ENCODE assay signal across 25 mouse cellular contexts in the genomic region with DNA sequence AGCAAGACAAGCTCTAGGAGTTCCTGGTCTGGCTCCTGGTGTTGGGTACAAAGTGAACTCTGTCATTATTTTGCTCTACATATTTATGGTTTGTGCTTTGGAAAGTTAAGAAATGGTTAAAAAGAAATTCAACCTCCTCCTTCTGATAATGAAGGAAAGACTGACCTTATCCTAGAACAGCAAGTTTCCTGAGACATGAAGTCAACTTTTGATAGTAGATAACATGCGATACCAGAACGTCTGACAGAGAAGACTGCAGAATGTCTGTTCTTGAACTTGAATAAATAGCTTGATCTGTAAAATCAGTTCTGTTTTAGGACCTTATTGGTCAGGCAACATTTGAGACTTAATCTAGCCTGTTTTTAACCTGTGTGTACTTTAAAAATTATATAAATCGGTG. TPM values are rescaled to one million over a fixed set of nuclear protein-coding genes. Genes with fewer than 3 reads are reported as not detected.
DNase-seq lines count a peak whose midpoint lies in the region; ATAC-seq and TF ChIP-seq lines count a peak whose summit lies in the region.
"Had no signal": no experiment of that assay in that cellular context is flagged by ENCODE, and none has a peak within 500 bp of the region (broad histone marks: within the 10 kb centered on the region; RNA-seq: fewer than 3 reads in every experiment).

No protein-coding gene starts in this region.

- 51% methylated on average over 3 of the region's 3 CpGs for WGBS in liver, embryonic 11.5 days
- WGBS in liver, embryonic 14.5 days (ENCODE audit: insufficient replicate concordance), result 24% methylated on average over 3 of the region's 3 CpGs
- WGBS in liver, postnatal 0 days (ENCODE audit: insufficient replicate concordance), result 54% methylated on average over 3 of the region's 3 CpGs

- H3K4me1 ChIP-seq in liver, embryonic 11.5 days (replicated peaks; ENCODE audit: control insufficient read depth, insufficient read depth, low read length), result peaks cover 23% of the 10 kb centered on the region
- H3K4me1 ChIP-seq in liver, embryonic 14.5 days (replicated peaks; ENCODE audit: control insufficient read depth in 2 of 2, insufficient read depth in 2 of 2, low read length in 1 of 2), result peaks cover 13 to 27% of the 10 kb centered on the region in 2 experiments
- peaks cover 10% of the 10 kb centered on the region; the same call in 1 of the 2 replicates for H3K4me1 ChIP-seq in liver, postnatal 0 days (ENCODE audit: insufficient read depth)
- H3K4me1 ChIP-seq: embryonic facial prominence, embryonic 12.5 days; embryonic facial prominence, embryonic 15.5 days; heart, embryonic 12.5 days; heart, embryonic 15.5 days had no signal

- H3K9ac ChIP-seq in liver, embryonic 11.5 days (ENCODE audit: low read depth, low read length), result no peak overlapping the region
- H3K9ac ChIP-seq in liver, embryonic 14.5 days (replicated peaks), result no peak overlapping the region; the same call in 1 of the 2 replicates
- no peak overlapping the region for H3K9ac ChIP-seq in liver, postnatal 0 days (replicated peaks)
- H3K9ac ChIP-seq: embryonic facial prominence, embryonic 12.5 days; embryonic facial prominence, embryonic 15.5 days; forebrain, postnatal 0 days; heart, embryonic 12.5 days; heart, embryonic 15.5 days; hindbrain, embryonic 14.5 days had no signal

- H3K27me3 ChIP-seq in liver, embryonic 11.5 days (replicated peaks; ENCODE audit: control insufficient read depth, insufficient read depth, low read length), result no peaks in the 10 kb centered on the region
- H3K27me3 ChIP-seq in liver, embryonic 14.5 days (ENCODE audit: control insufficient read depth, insufficient read depth, low read length), result no peaks in the 10 kb centered on the region
- no peaks in the 10 kb centered on the region for H3K27me3 ChIP-seq in liver, postnatal 0 days (ENCODE audit: insufficient read depth, low read length)
- H3K27me3 ChIP-seq: embryonic facial prominence, embryonic 12.5 days; embryonic facial prominence, embryonic 15.5 days; heart, embryonic 12.5 days; heart, embryonic 15.5 days had no signal

- no peak overlapping the region for H3K4me3 ChIP-seq in liver, embryonic 11.5 days (ENCODE audit: low read depth, low read length)
- no peak overlapping the region for H3K4me3 ChIP-seq in liver, embryonic 14.5 days (ENCODE audit: insufficient read depth in 1 of 2, low read depth in 2 of 2, low read length in 2 of 2)
- H3K4me3 ChIP-seq in liver, postnatal 0 days (ENCODE audit: low read depth, low read length), result no peak overlapping the region
- H3K4me3 ChIP-seq: embryonic facial prominence, embryonic 12.5 days; embryonic facial prominence, embryonic 15.5 days; heart, embryonic 12.5 days; heart, embryonic 15.5 days had no signal

- intact Hi-C loops in left cerebral cortex, postnatal 14 days (cut with DNase I), result no loop called here

- DNase-seq in liver, embryonic 11.5 days (ENCODE audit: low spot score), result no peak
- no peak for DNase-seq in liver
- no peak for DNase-seq in liver, embryonic 14.5 days (ENCODE audit: low read depth in 3 of 3, low spot score in 3 of 3)
- DNase-seq in liver, postnatal 0 days, result no peak
- no peak for DNase-seq in gastrocnemius, adult 18-20 months (ENCODE audit: low spot score)
- no peak for DNase-seq in cerebellum, postnatal 4 days (ENCODE audit: low spot score in 2 of 2)
- DNase-seq in left cerebral cortex, postnatal 14 days (ENCODE audit: low spot score in 2 of 2), result no peak
- no peak for DNase-seq in right cerebral cortex, adult 18-20 months
- DNase-seq: adrenal gland, postnatal 10 days; adrenal gland, postnatal 36 days; cerebellum, adult 18-20 months; cerebellum, adult 9-10 months; cerebellum, postnatal 14 days; forebrain, postnatal 0 days; gastrocnemius, postnatal 25 days; heart, adult 18-20 months; heart, postnatal 14 days; heart, postnatal 4 days had no signal

- no peak overlapping the region for H3K27ac ChIP-seq in liver, embryonic 11.5 days (ENCODE audit: low read depth, low read length)
- H3K27ac ChIP-seq in liver, embryonic 14.5 days, result no peak overlapping the region
- H3K27ac ChIP-seq in liver, postnatal 0 days (ENCODE audit: low read depth), result no peak overlapping the region
- H3K27ac ChIP-seq: embryonic facial prominence, embryonic 12.5 days; embryonic facial prominence, embryonic 15.5 days; heart, embryonic 15.5 days; hindbrain, embryonic 14.5 days; hindbrain, postnatal 0 days had no signal

- H3K4me2 ChIP-seq in liver, embryonic 11.5 days, result peak overlapping the region; percentile 18; the same call in 1 of the 2 replicates
- peak overlapping the region; percentile 15; the same call in 1 of the 2 replicates for H3K4me2 ChIP-seq in liver, embryonic 14.5 days (ENCODE audit: low read depth)
- no peak overlapping the region for H3K4me2 ChIP-seq in liver, postnatal 0 days (ENCODE audit: low read depth, low read length)
- H3K4me2 ChIP-seq: embryonic facial prominence, embryonic 12.5 days; embryonic facial prominence, embryonic 15.5 days; heart, embryonic 12.5 days; heart, embryonic 15.5 days; hindbrain, embryonic 14.5 days had no signal

- no peak for TF ChIP-seq CTCF in liver, embryonic 14.5 days (IDR thresholded peaks at IDR 0.05; ENCODE audit: low read depth)
- no peak for TF ChIP-seq CTCF in liver, postnatal 0 days (IDR thresholded peaks at IDR 0.05; ENCODE audit: low read depth)

- H3K9me3 ChIP-seq in liver, embryonic 11.5 days (ENCODE audit: control insufficient read depth, low read length), result no peaks in the 10 kb centered on the region
- no peaks in the 10 kb centered on the region for H3K9me3 ChIP-seq in liver, embryonic 14.5 days (ENCODE audit: control insufficient read depth, low read length)
- H3K9me3 ChIP-seq in liver, postnatal 0 days (ENCODE audit: low read length), result no peaks in the 10 kb centered on the region
- H3K9me3 ChIP-seq: embryonic facial prominence, embryonic 12.5 days; embryonic facial prominence, embryonic 15.5 days; heart, embryonic 12.5 days; heart, embryonic 15.5 days had no signal

- H3K36me3 ChIP-seq in liver, embryonic 11.5 days (ENCODE audit: control insufficient read depth, insufficient read depth, low read length), result no peaks in the 10 kb centered on the region
- no peaks in the 10 kb centered on the region for H3K36me3 ChIP-seq in liver, embryonic 14.5 days (replicated peaks; ENCODE audit: control insufficient read depth, insufficient read depth, low read depth)
- no peaks in the 10 kb centered on the region for H3K36me3 ChIP-seq in liver, postnatal 0 days (replicated peaks; ENCODE audit: insufficient read depth, low read length)
- H3K36me3 ChIP-seq: embryonic facial prominence, embryonic 12.5 days; embryonic facial prominence, embryonic 15.5 days; heart, embryonic 12.5 days; heart, embryonic 15.5 days had no signal

- peak; percentile 71 for TF ChIP-seq EP300 in liver, embryonic 14.5 days (IDR thresholded peaks at IDR 0.05; ENCODE audit: low read depth)
- TF ChIP-seq EP300 in liver, postnatal 0 days (IDR thresholded peaks at IDR 0.05; ENCODE audit: low read depth), result peak; percentile 69

- no peak; the same call in 1 of the 2 replicates for ATAC-seq in liver, embryonic 11.5 days (replicated peaks; ENCODE audit: low FRiP score)
- ATAC-seq in liver, embryonic 14.5 days (ENCODE audit: insufficient read depth), result no peak
- no peak for ATAC-seq in liver, postnatal 0 days
- ATAC-seq: forebrain, embryonic 14.5 days; forebrain, postnatal 0 days; hindbrain, postnatal 0 days had no signal

RNA-seq across cellular contexts. Expression of a gene that starts 14.1 kb away (rescaled TPM):
- 2.2 and 2.4 TPM in 2 replicates for polyA plus RNA-seq in liver, embryonic 11.5 days (2014; fragmentation: Nextera tagmentation; extraction: Ambion mirVana)
- polyA plus RNA-seq in liver, embryonic 14.5 days (2012; rRNA removed), result 0.70 and 1.6 TPM in 2 replicates
- 1.6 and 1.9 TPM in 2 replicates for polyA plus RNA-seq in liver, embryonic 14.5 days (2014; fragmentation: Nextera tagmentation; extraction: Ambion mirVana)
- polyA plus RNA-seq in liver, postnatal 0 days (2015; fragmentation: Nextera tagmentation; extraction: Ambion mirVana), result 1.3 TPM in 2 replicates
- under 1 TPM in 1 of 2 experiments, not detected in 1; 0.23 TPM for total RNA-seq in gastrocnemius, adult 18-20 months (2021)
- total RNA-seq in left cerebral cortex, postnatal 14 days (2021), result 1 to 10 TPM; 5.5 to 8.3 TPM

RNA-seq across cellular contexts. Expression of a gene that starts 14.3 kb away (rescaled TPM):
- 9.2 and 10.7 TPM in 2 replicates for polyA plus RNA-seq in liver, embryonic 11.5 days (2014; fragmentation: Nextera tagmentation; extraction: Ambion mirVana)
- polyA plus RNA-seq in liver, embryonic 14.5 days (2012; rRNA removed), result 1.7 and 2.2 TPM in 2 replicates
- polyA plus RNA-seq in liver, embryonic 14.5 days (2014; fragmentation: Nextera tagmentation; extraction: Ambion mirVana), result 4.4 and 4.8 TPM in 2 replicates
- 1.4 and 1.5 TPM in 2 replicates for polyA plus RNA-seq in liver, postnatal 0 days (2015; fragmentation: Nextera tagmentation; extraction: Ambion mirVana)
- under 1 TPM; 0.50 to 0.57 TPM for total RNA-seq in gastrocnemius, adult 18-20 months (2021)
- total RNA-seq in left cerebral cortex, postnatal 14 days (2021), result 1 to 10 TPM; 4.4 to 4.9 TPM

RNA-seq across cellular contexts. Expression of a gene that starts 21.5 kb away (rescaled TPM):
- 0.26 and 0.44 TPM in 2 replicates for polyA plus RNA-seq in liver, embryonic 11.5 days (2014; fragmentation: Nextera tagmentation; extraction: Ambion mirVana)
- polyA plus RNA-seq in liver, embryonic 14.5 days (2012; rRNA removed), result 0.03 and 0.06 TPM in 2 replicates
- 0.13 and 0.14 TPM in 2 replicates for polyA plus RNA-seq in liver, embryonic 14.5 days (2014; fragmentation: Nextera tagmentation; extraction: Ambion mirVana)
- polyA plus RNA-seq in liver, postnatal 0 days (2015; fragmentation: Nextera tagmentation; extraction: Ambion mirVana), result 0.26 and 0.29 TPM in 2 replicates
- 10 to 100 TPM in 1 of 2 experiments, 1 to 10 TPM in 1; 5.7 to 10.1 TPM for total RNA-seq in gastrocnemius, adult 18-20 months (2021)
- total RNA-seq in left cerebral cortex, postnatal 14 days (2021), result 1 to 10 TPM; 3.1 to 4.1 TPM
